Mouse (Mus musculus): Measurements from ENCODE around the gene Fgf2.

Fgf2 gene

DNA sequence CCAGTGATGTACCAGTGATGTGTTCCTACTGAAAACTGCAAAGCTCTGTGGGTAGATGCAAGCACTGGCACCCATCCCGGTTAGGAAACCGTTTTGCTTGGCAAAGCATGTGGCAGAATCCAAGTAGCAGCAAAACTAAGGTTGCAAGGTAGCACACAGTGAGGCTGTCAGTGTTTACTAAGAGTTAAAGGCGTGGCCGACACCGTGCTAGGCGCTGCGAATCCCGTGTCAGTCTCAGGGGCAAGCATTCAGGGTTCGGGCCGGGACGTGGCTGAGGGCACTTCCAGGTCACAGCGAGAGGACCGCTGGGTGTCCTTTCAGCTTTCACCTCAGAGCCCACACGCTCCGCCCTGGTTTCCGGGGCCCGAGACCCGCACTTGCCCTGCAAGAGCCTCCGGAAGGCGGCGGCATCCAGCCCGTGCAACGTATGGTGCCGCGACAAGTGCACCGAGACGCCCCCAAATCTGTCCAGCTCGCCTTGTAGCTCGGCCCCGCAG lies 70.9 kb downstream of the Fgf2 start:
- no peak for DNase-seq

DNA sequence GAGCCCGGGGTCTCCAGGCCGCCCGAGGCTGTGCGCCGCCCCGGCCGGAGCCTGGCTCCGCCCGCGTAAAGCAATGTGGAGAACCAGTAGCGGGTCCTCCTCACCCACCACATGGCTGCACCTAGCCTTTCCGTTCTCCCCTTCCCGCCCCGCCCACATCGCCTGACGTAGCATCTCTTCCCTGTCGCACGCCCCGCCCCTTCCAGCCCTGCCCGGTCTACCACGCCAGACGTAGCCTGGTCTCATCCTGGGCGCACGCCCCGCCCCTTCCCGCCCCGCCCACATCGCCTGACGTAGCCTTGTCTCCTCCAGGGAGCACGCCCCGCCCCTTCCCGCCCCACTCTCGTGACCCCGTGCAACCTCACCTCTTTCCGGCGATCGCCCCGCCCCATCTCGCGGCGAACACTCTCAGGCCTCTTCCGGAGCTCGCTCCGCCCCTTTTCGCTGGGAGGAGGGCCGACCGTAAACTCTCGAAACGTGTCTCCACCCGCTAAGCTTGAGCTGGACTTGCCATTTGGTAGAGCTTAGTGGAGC lies 71.4 kb downstream of the Fgf2 start, which contains the start of gene Spata5:
Gene Spata5, plus strand, starts transcription at position 439 of the 534 bp plus-strand sequence.
- DNase-seq, result peak; percentile 100

DNA sequence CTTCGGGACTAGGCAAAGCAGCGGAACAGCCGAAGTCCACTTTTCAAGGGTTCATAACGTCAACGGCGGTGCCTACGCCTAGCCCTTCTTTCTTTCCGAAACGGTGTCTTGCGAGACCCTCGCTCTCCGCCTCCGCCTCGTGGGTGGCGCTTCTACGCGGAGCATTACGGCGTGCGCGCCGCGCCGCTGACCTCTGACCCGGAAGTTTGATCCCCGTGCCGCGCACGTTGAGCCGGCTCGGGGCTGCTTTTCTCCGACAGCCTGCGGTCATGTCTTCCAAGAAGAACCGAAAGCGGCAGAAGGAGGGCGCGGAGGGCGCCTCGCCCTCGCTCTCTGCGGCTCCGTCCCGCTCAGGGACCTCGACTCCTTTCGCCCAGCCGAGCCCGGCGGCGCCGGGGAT lies 71.9 kb downstream of the Fgf2 start, which contains the start of gene Nudt6:
Gene Nudt6, minus strand, starts transcription at position 140 of the 400 bp plus-strand sequence.
- DNase-seq, result peak; percentile 96

DNA sequence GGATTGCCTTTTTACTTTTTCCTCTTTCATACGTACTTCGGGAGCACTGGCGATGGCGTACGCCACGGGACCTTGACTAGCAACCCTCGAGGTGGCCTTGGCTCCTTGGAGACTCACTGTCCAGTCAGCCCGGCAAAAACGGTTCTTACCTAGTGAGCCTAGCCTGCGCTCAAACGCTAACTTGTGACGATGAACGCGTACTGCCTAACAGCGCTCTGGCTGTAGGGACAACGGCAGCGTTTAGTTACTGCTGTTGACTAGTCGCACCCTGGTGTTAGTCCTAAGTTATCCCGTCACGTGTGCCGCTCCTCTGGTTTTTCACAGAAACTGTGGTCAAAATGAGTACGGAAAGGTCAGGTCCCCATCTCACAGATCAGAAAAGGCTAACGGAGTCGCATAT lies 72.5 kb downstream of the Fgf2 start:
- no peak for DNase-seq

DNA sequence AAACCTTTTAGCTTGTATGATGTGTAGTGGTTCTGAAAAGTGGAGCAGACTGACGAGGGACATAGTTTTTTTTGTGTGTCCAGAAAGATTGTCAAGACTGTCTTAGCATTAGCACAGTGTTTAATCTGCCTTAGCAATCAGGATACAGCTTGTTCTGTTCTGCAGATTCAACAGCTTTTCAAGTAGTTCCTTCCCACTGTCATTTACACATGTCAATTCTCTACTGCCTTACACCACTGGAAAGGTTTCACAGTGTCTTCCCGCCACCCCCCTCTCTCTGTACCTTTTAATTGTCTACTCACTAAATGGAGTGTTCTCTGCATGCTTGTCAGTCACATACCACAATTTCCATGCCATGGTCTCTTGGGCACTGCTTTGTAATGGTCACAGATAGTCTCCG lies 73.0 kb downstream of the Fgf2 start:
- no peak for DNase-seq

DNA sequence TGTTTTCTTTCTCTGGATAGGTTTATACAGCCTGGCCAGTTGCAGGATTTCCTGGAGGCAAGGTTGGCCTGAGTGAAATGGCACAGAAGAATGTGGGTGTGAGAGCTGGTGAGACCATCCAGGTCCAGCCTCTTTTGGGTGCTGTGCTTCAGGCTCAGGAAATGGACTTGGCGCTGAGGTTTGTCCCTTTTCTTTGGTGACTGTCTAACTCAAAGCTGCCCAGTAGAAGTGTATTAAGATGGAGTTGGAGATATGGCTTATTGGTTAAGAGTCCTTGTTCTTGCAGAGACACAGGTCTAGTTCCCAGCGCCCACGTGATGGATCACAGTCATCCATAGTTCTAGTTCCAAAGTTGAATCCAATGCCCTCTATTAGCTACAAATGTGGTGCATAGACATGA lies 77.9 kb downstream of the Fgf2 start:
- no peak for DNase-seq

DNA sequence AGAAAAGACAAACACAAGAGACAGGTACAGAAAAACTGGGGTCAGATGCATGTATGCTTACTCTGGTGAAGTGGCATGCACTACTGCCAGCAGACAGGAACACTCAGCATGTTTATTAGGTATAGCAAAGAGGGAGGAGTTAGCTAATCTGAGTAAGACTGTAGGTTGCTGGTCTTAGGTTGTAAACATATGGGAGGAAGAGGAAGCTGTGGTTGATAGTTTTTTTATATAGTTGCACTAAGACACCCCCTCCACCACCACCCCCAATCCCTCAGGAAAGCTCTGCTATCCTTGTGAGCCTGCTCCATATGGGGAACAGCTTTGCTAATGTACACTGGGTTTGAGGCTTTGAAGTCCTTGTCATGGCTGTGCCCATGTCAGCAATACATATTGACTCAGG lies 82.2 kb downstream of the Fgf2 start:
- DNase-seq, result no peak

DNA sequence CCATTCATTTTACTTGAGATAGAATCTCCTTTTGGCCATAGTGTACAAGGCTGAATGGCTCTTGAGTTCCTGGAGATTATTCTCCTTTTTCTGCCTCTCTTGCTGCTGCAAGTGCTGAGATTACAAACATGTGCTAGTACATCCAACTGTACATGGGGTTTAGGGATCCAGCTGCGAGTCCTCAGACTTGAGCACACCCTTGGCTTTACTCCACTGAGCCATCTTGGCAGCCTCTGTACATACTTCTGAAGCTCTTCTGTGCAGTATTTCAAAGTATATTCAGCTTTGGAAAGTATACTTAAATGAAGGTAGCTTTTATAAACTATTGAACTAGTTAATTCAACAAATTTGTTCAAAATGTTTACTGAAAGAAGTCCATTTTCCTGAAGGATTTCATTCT lies 91.6 kb downstream of the Fgf2 start:
- no peak for DNase-seq

DNA sequence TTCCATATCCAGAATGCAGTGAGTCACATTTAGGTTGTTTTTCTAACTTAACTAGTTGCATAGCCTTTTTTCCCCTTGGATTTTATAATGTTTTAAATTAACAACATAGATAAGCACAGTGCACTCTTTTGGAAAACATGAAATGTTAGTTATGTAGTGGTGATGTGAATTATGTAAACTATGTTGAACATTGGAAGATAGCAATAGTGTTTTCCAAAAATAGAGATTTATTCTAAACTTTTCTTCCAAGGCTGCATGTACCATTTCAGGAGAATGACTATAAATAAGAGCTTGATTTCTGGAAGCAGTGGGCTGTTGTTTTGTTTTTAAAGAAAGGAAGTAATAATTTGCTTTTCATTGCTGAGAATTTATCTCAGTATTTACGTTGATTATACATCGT lies 95.3 kb downstream of the Fgf2 start:
- DNase-seq, result no peak

DNA sequence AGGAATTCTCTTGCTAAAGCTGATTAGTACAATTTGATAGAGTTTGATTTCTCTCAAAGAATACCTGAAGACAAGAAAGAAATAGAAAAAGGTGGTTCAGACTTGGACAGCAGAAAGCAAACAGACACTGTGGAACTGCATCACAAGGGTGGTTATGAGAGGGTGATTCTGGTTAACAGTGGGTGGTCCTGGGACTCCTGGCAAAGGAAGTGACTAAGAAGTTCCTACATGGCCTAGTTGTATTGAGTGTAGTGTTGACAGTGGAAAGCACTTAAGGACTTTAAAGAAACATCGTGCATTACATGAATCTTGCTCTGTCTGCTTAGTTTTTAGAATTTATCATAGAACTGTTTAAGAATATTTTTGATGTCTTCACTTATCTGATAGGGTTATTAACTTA lies 107.8 kb downstream of the Fgf2 start:
- no peak for DNase-seq
